Mouse (Mus musculus): ENCODE data around the gene Actl7b. TPM values are rescaled to one million over a fixed set of nuclear protein-coding genes. Genes with fewer than 3 reads are reported as not detected.

The Actl7b gene
- total and polyA plus RNA-seq, 3 experiments, result not detected

GRCm38 (mm10) chr4:56718573-56719442, 22.4 kb downstream of the Actl7b start:
- H3K4me3 ChIP-seq (ENCODE audit: control insufficient read depth in 1 of 2, insufficient read depth in 1 of 2, low read depth in 2 of 2, low read length in 2 of 2), result no peak overlapping the region
- H3K27ac ChIP-seq (ENCODE audit: control insufficient read depth, low read depth, low read length), result no peak overlapping the region
- no peak for TF ChIP-seq MXI1 (IDR thresholded peaks at IDR 0.05; ENCODE audit: low read depth, low read length)
- TF ChIP-seq TBP (IDR thresholded peaks at IDR 0.05; ENCODE audit: low read depth, low read length), result no peak
- no peak for TF ChIP-seq UBTF (IDR thresholded peaks at IDR 0.05; ENCODE audit: borderline replicate concordance, insufficient read depth, low read depth, low read length)
- no peak for TF ChIP-seq ZC3H11A (IDR thresholded peaks at IDR 0.05; ENCODE audit: low read depth, low read length)
- no peak for TF ChIP-seq ZNF384 (IDR thresholded peaks at IDR 0.05; ENCODE audit: low read depth, low read length)
- no peak for TF ChIP-seq USF1 (IDR thresholded peaks at IDR 0.05; ENCODE audit: low read depth, low read length)
- H3K79me2 ChIP-seq (ENCODE audit: control insufficient read depth, insufficient read depth, low read length, poor library complexity), result no peaks in the 10 kb centered on the region
- no peaks in the 10 kb centered on the region for H3K9me3 ChIP-seq (replicated peaks; ENCODE audit: insufficient read depth, low read length)
- DNase-seq (ENCODE audit: low read depth, low spot score), result no peak
- H3K36me3 ChIP-seq (ENCODE audit: control insufficient read depth in 1 of 2, insufficient read depth in 2 of 2, low read length in 2 of 2), result no peaks in the 10 kb centered on the region
- H3K9ac ChIP-seq (ENCODE audit: control insufficient read depth, low read depth, low read length, poor library complexity, severe bottlenecking), result no peak overlapping the region
- H3K27me3 ChIP-seq (ENCODE audit: control insufficient read depth in 1 of 2, insufficient read depth in 2 of 2, low read length in 2 of 2), result no peaks in the 10 kb centered on the region
- H3K4me1 ChIP-seq (ENCODE audit: control insufficient read depth in 1 of 2, insufficient read depth in 2 of 2, low read length in 2 of 2), result no peaks in the 10 kb centered on the region

GRCm38 (mm10) chr4:56717932-56718331, 23.3 kb downstream of the Actl7b start:
- H3K4me1 ChIP-seq (ENCODE audit: control insufficient read depth in 1 of 2, insufficient read depth in 2 of 2, low read length in 2 of 2), result no peaks in the 10 kb centered on the region
- H3K27me3 ChIP-seq (ENCODE audit: control insufficient read depth in 1 of 2, insufficient read depth in 2 of 2, low read length in 2 of 2), result no peaks in the 10 kb centered on the region
- no peak for DNase-seq (ENCODE audit: low read depth, low spot score)
- TF ChIP-seq CHD2 (IDR thresholded peaks at IDR 0.05; ENCODE audit: low read length) (no peak), USF1 (IDR thresholded peaks at IDR 0.05; ENCODE audit: low read depth, low read length) (no peak), TAL1 (IDR thresholded peaks at IDR 0.05; ENCODE audit: low read length) (no peak), SMC3 (IDR thresholded peaks at IDR 0.05; ENCODE audit: low read depth, low read length) (no peak), NELFE (IDR thresholded peaks at IDR 0.05; ENCODE audit: low read depth, low read length) (no peak)
- no peaks in the 10 kb centered on the region for H3K36me3 ChIP-seq (ENCODE audit: control insufficient read depth in 1 of 2, insufficient read depth in 2 of 2, low read length in 2 of 2)
- H3K27ac ChIP-seq (ENCODE audit: control insufficient read depth, low read depth, low read length), result no peak overlapping the region
- H3K9ac ChIP-seq (ENCODE audit: control insufficient read depth, low read depth, low read length, poor library complexity, severe bottlenecking), result no peak overlapping the region
- H3K9me3 ChIP-seq (replicated peaks; ENCODE audit: insufficient read depth, low read length), result no peaks in the 10 kb centered on the region
- H3K79me2 ChIP-seq (ENCODE audit: control insufficient read depth, insufficient read depth, low read length, poor library complexity), result no peaks in the 10 kb centered on the region
- H3K4me3 ChIP-seq (ENCODE audit: control insufficient read depth in 1 of 2, insufficient read depth in 1 of 2, low read depth in 2 of 2, low read length in 2 of 2), result no peak overlapping the region

- no peak overlapping the region for H3K4me3 ChIP-seq (ENCODE audit: control insufficient read depth in 1 of 2, insufficient read depth in 1 of 2, low read depth in 2 of 2, low read length in 2 of 2)
- H3K4me1 ChIP-seq (ENCODE audit: control insufficient read depth in 1 of 2, insufficient read depth in 2 of 2, low read length in 2 of 2), result no peaks in the 10 kb centered on the region
- H3K79me2 ChIP-seq (ENCODE audit: control insufficient read depth, insufficient read depth, low read length, poor library complexity), result no peaks in the 10 kb centered on the region
Observed at GRCm38 (mm10) chr4:56716801-56717200, 24.4 kb downstream of the Actl7b start.

More at GRCm38 (mm10) chr4:56716801-56717200, 24.4 kb downstream of the Actl7b start:
- H3K36me3 ChIP-seq (ENCODE audit: control insufficient read depth in 1 of 2, insufficient read depth in 2 of 2, low read length in 2 of 2), result no peaks in the 10 kb centered on the region
- no peak overlapping the region for H3K27ac ChIP-seq (ENCODE audit: control insufficient read depth, low read depth, low read length)
- TF ChIP-seq USF1 (IDR thresholded peaks at IDR 0.05; ENCODE audit: low read depth, low read length) (no peak), ZMIZ1 (IDR thresholded peaks at IDR 0.05; ENCODE audit: low read depth, low read length) (no peak), MEF2A (IDR thresholded peaks at IDR 0.05; ENCODE audit: extremely low read depth, insufficient replicate concordance, low read depth, low read length, poor library complexity, severe bottlenecking) (no peak), NELFE (IDR thresholded peaks at IDR 0.05; ENCODE audit: low read depth, low read length) (no peak), BHLHE40 (IDR thresholded peaks at IDR 0.05; ENCODE audit: borderline replicate concordance, low read depth, low read length) (no peak), MYB (IDR thresholded peaks at IDR 0.05; ENCODE audit: low read depth, low read length) (no peak), CHD2 (IDR thresholded peaks at IDR 0.05; ENCODE audit: low read length) (no peak), ZKSCAN1 (IDR thresholded peaks at IDR 0.05; ENCODE audit: low read depth, low read length) (no peak), MAX (IDR thresholded peaks at IDR 0.05; ENCODE audit: low read length) (no peak), EP300 (IDR thresholded peaks at IDR 0.05; ENCODE audit: low read depth in 1 of 2, low read length in 2 of 2) (no peak)
- no peaks in the 10 kb centered on the region for H3K27me3 ChIP-seq (ENCODE audit: control insufficient read depth in 1 of 2, insufficient read depth in 2 of 2, low read length in 2 of 2)
- no peaks in the 10 kb centered on the region for H3K9me3 ChIP-seq (replicated peaks; ENCODE audit: insufficient read depth, low read length)
- no peak for DNase-seq (ENCODE audit: low read depth, low spot score)
- H3K9ac ChIP-seq (ENCODE audit: control insufficient read depth, low read depth, low read length, poor library complexity, severe bottlenecking), result no peak overlapping the region
